Mouse (Mus musculus): ENCODE data around the gene Tmem230. TPM values are rescaled to one million over a fixed set of nuclear protein-coding genes. Genes with fewer than 3 reads are reported as not detected.

Tmem230 gene
- polyA plus RNA-seq, 1 experiment from 2014 or later: 36.4 TPM

- H3K9ac ChIP-seq (ENCODE audit: low read length): peak overlapping the region; percentile 69
- WGBS: 16% methylated on average over 6 of the region's 6 CpGs
- H3K27ac ChIP-seq (ENCODE audit: low read depth): no peak overlapping the region
Observed at GRCm38 (mm10) chr2:132264266-132264710, 16.7 kb upstream of the Tmem230 start.

GRCm38 (mm10) chr2:132263421-132264265 lies 16.0 kb upstream of the Tmem230 start:
- H3K9me3 ChIP-seq (ENCODE audit: control insufficient read depth, low read length): no peaks in the 10 kb centered on the region
- WGBS: 1% methylated on average over 47 of the region's 47 CpGs
- H3K9ac ChIP-seq (ENCODE audit: low read length): peak overlapping the region; percentile 69
- no peaks in the 10 kb centered on the region for H3K36me3 ChIP-seq (ENCODE audit: control insufficient read depth, insufficient read depth, low read length)
- no peaks in the 10 kb centered on the region for H3K27me3 ChIP-seq (replicated peaks; ENCODE audit: control insufficient read depth, insufficient read depth, low read length)
- peak overlapping the region; percentile 62 for H3K4me3 ChIP-seq (ENCODE audit: low read depth, low read length)
- H3K27ac ChIP-seq (ENCODE audit: low read depth): peak overlapping the region; percentile 60
- peaks cover 8% of the 10 kb centered on the region for H3K4me1 ChIP-seq (replicated peaks; ENCODE audit: control insufficient read depth, insufficient read depth, low read length)
- peak overlapping the region; percentile 58 for H3K4me2 ChIP-seq (ENCODE audit: low read length)
- ATAC-seq (replicated peaks; ENCODE audit: low FRiP score, low TSS enrichment, low read depth) (peak; percentile 50; the same call in 1 of the 2 replicates), DNase-seq (ENCODE audit: low spot score) (no peak)

More at GRCm38 (mm10) chr2:132264266-132264710, 16.7 kb upstream of the Tmem230 start:
- peak overlapping the region; percentile 58 for H3K4me2 ChIP-seq (ENCODE audit: low read length)
- DNase-seq (ENCODE audit: low spot score) (no peak), ATAC-seq (replicated peaks; ENCODE audit: low FRiP score, low TSS enrichment, low read depth) (no peak)
- peaks cover 8% of the 10 kb centered on the region for H3K4me1 ChIP-seq (replicated peaks; ENCODE audit: control insufficient read depth, insufficient read depth, low read length)
- H3K27me3 ChIP-seq (replicated peaks; ENCODE audit: control insufficient read depth, insufficient read depth, low read length): no peaks in the 10 kb centered on the region
- H3K4me3 ChIP-seq (ENCODE audit: low read depth, low read length): peak overlapping the region; percentile 62
- H3K9me3 ChIP-seq (ENCODE audit: control insufficient read depth, low read length): no peaks in the 10 kb centered on the region
- no peaks in the 10 kb centered on the region for H3K36me3 ChIP-seq (ENCODE audit: control insufficient read depth, insufficient read depth, low read length)

- Histone ChIP-seq H3K36me3 (ENCODE audit: control insufficient read depth, insufficient read depth, low read length) (no peaks in the 10 kb centered on the region), H3K4me3 (ENCODE audit: low read depth, low read length) (peak within 1 kb of the TSS; percentile 62), H3K4me1 (replicated peaks; ENCODE audit: control insufficient read depth, insufficient read depth, low read length) (peaks cover 8% of the 10 kb centered on the region), H3K27ac (ENCODE audit: low read depth) (peak within 1 kb of the TSS; percentile 60), H3K27me3 (replicated peaks; ENCODE audit: control insufficient read depth, insufficient read depth, low read length) (no peaks in the 10 kb centered on the region), H3K4me2 (ENCODE audit: low read length) (peak within 1 kb of the TSS; percentile 58), H3K9me3 (ENCODE audit: control insufficient read depth, low read length) (no peaks in the 10 kb centered on the region), H3K9ac (ENCODE audit: low read length) (peak within 1 kb of the TSS; percentile 69)
- ATAC-seq (replicated peaks; ENCODE audit: low FRiP score, low TSS enrichment, low read depth): peak; percentile 99
- under 1% methylated on average over 49 of the region's 49 CpGs for WGBS
- DNase-seq (ENCODE audit: low spot score): peak; percentile 97
Observed at GRCm38 (mm10) chr2:132262879-132263398, 15.3 kb upstream of the Tmem230 start, which contains the start of gene Cds2. Cds2 (plus strand) TSS chr2:132263148.

- H3K27me3 ChIP-seq (replicated peaks; ENCODE audit: control insufficient read depth, insufficient read depth, low read length): no peaks in the 10 kb centered on the region
- WGBS: 75% methylated on average over 6 of the region's 6 CpGs
- peaks cover 8% of the 10 kb centered on the region for H3K4me1 ChIP-seq (replicated peaks; ENCODE audit: control insufficient read depth, insufficient read depth, low read length)
- DNase-seq (ENCODE audit: low spot score) (no peak), ATAC-seq (replicated peaks; ENCODE audit: low FRiP score, low TSS enrichment, low read depth) (no peak)
- H3K36me3 ChIP-seq (ENCODE audit: control insufficient read depth, insufficient read depth, low read length): no peaks in the 10 kb centered on the region
- H3K4me2 ChIP-seq (ENCODE audit: low read length): no peak overlapping the region
- H3K4me3 ChIP-seq (ENCODE audit: low read depth, low read length): no peak overlapping the region
- no peak overlapping the region for H3K9ac ChIP-seq (ENCODE audit: low read length)
- no peak overlapping the region for H3K27ac ChIP-seq (ENCODE audit: low read depth)
- H3K9me3 ChIP-seq (ENCODE audit: control insufficient read depth, low read length): no peaks in the 10 kb centered on the region
Observed at GRCm38 (mm10) chr2:132262175-132262574, 14.6 kb upstream of the Tmem230 start.

GRCm38 (mm10) chr2:132260601-132261000 lies 13.0 kb upstream of the Tmem230 start:
- ATAC-seq (replicated peaks; ENCODE audit: low FRiP score, low TSS enrichment, low read depth) (no peak), DNase-seq (ENCODE audit: low spot score) (no peak)
- H3K36me3 ChIP-seq (ENCODE audit: control insufficient read depth, insufficient read depth, low read length): no peaks in the 10 kb centered on the region
- H3K9ac ChIP-seq (ENCODE audit: low read length): no peak overlapping the region
- no peak overlapping the region for H3K4me3 ChIP-seq (ENCODE audit: low read depth, low read length)
- H3K9me3 ChIP-seq (ENCODE audit: control insufficient read depth, low read length): no peaks in the 10 kb centered on the region
- H3K4me1 ChIP-seq (replicated peaks; ENCODE audit: control insufficient read depth, insufficient read depth, low read length): peaks cover 8% of the 10 kb centered on the region
- no peak overlapping the region for H3K4me2 ChIP-seq (ENCODE audit: low read length)
- H3K27ac ChIP-seq (ENCODE audit: low read depth): no peak overlapping the region
- WGBS: 95% methylated on average over 3 of the region's 3 CpGs
- H3K27me3 ChIP-seq (replicated peaks; ENCODE audit: control insufficient read depth, insufficient read depth, low read length): no peaks in the 10 kb centered on the region

GRCm38 (mm10) chr2:132257350-132258068 lies 9.9 kb upstream of the Tmem230 start:
- no peaks in the 10 kb centered on the region for H3K4me1 ChIP-seq (replicated peaks; ENCODE audit: control insufficient read depth, insufficient read depth, low read length)
- DNase-seq (ENCODE audit: low spot score) (no peak), ATAC-seq (replicated peaks; ENCODE audit: low FRiP score, low TSS enrichment, low read depth) (no peak)
- no peak overlapping the region for H3K9ac ChIP-seq (ENCODE audit: low read length)
- no peaks in the 10 kb centered on the region for H3K9me3 ChIP-seq (ENCODE audit: control insufficient read depth, low read length)
- no peak overlapping the region for H3K4me2 ChIP-seq (ENCODE audit: low read length)
- H3K27ac ChIP-seq (ENCODE audit: low read depth): no peak overlapping the region
- 90% methylated on average over 6 of the region's 6 CpGs for WGBS
- no peaks in the 10 kb centered on the region for H3K36me3 ChIP-seq (ENCODE audit: control insufficient read depth, insufficient read depth, low read length)
- H3K27me3 ChIP-seq (replicated peaks; ENCODE audit: control insufficient read depth, insufficient read depth, low read length): no peaks in the 10 kb centered on the region
- no peak overlapping the region for H3K4me3 ChIP-seq (ENCODE audit: low read depth, low read length)

- Histone ChIP-seq H3K27ac (ENCODE audit: low read depth) (peak overlapping the region; percentile 87), H3K4me3 (ENCODE audit: low read depth, low read length) (peak overlapping the region; percentile 59), H3K4me1 (replicated peaks; ENCODE audit: control insufficient read depth, insufficient read depth, low read length) (peaks cover 15% of the 10 kb centered on the region), H3K9ac (ENCODE audit: low read length) (peak overlapping the region; percentile 55), H3K36me3 (ENCODE audit: control insufficient read depth, insufficient read depth, low read length) (peaks cover 25% of the 10 kb centered on the region), H3K27me3 (replicated peaks; ENCODE audit: control insufficient read depth, insufficient read depth, low read length) (no peaks in the 10 kb centered on the region), H3K9me3 (ENCODE audit: control insufficient read depth, low read length) (no peaks in the 10 kb centered on the region), H3K4me2 (ENCODE audit: low read length) (peak overlapping the region; percentile 78)
- ATAC-seq (replicated peaks; ENCODE audit: low FRiP score, low TSS enrichment, low read depth) (no peak), DNase-seq (ENCODE audit: low spot score) (no peak)
- WGBS: 2% methylated on average over 7 of the region's 7 CpGs
Observed at GRCm38 (mm10) chr2:132253603-132254002, 6.0 kb upstream of the Tmem230 start.
